Mouse (Mus musculus): Measurements from ENCODE around the gene Myog.
A peak's percentile ranks its signal among the peaks of the same experiment; 100 is the strongest.

The Myog gene

GRCm38 (mm10) chr1:134331879-134332635 is 42.3 kb downstream of the Myog start:
- DNase-seq = peak; percentile 86

- DNase-seq = peak; percentile 88
Measured at GRCm38 (mm10) chr1:134332770-134333271, 43.0 kb downstream of the Myog start, which contains the start of gene Ppfia4. Gene Ppfia4 (minus strand): TSS chr1:134332928.

- DNase-seq = peak; percentile 58
Measured at GRCm38 (mm10) chr1:134333371-134334110, 43.8 kb downstream of the Myog start.

- peak; percentile 34 for DNase-seq
Measured at GRCm38 (mm10) chr1:134334111-134334827, 44.5 kb downstream of the Myog start.

DNA sequence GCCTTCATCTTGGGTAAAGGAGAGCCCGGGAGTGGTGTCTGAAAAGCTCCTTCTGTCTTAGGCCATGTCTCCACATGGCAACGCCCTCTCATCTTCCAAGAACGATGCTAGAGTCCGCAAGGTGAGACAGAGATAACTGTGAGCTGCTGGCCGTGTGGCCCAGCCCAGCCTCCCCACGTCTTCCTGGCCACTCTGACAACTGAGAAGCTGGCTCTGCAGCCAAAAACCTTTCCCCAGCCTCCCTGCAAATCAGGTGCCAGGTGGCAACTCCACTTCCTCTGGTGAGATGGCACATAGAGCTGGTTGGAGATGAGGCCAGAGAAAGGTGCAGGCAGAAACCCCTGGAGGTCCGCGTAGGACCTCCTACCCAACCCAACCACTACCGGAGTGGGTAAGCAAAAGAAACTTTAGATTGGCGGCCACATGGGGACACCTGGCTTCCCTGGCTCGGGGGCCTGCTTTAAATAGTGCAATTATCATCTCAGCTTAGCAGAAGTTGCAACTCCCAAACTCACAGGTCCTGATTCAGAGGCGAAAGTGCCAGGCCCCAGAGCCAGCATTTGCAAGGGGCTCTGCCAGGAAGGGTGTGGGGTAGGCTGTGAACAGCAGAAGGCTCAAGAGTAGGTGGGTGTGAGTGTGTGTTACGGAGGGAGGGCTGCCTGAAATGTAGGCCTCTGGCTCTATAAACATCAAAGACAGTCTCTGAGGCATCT is 45.6 kb downstream of the Myog start:
- peak; percentile 95 for DNase-seq

DNA sequence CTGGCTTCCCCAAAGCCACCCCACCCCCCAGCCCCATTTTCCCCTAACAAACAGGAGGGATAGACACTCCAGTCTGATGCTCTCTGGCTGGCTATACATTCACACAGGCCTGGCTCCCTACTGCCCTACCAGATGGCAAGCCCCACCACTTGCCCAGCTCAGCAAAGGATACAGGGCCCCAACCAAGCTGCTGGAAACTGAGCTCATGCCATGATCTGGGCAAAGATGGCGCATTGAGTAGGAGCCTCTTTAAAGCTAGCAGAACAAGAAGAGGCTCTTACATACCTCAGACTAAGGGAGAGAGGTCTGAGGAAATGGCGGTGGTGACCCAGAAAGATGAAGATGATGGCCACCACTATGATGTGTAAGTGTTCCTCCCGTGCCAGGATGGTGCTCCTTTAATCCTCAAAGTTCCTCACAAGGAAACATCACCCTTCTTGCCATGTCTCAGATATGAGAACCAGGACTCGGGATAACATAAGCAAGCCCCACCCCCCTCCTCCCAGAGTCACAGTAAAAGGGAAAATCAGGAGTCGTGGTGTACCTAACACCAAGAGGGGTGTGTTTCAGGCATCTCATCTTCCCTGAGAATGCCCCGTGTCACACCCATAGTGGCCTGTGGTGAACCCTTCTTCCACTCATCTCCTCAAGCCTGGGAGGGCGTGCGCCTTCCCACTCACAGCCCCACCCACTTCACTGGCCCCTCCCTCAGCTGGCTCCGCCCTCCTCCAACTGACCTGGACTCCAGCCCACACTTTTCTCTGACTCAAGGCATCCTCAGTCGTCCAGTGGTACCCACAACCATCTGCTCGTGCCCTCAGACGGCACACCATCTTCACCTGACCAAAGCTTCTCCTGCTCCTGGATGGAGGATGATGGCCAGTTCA is 46.4 kb downstream of the Myog start:
- DNase-seq = peak; percentile 92

DNA sequence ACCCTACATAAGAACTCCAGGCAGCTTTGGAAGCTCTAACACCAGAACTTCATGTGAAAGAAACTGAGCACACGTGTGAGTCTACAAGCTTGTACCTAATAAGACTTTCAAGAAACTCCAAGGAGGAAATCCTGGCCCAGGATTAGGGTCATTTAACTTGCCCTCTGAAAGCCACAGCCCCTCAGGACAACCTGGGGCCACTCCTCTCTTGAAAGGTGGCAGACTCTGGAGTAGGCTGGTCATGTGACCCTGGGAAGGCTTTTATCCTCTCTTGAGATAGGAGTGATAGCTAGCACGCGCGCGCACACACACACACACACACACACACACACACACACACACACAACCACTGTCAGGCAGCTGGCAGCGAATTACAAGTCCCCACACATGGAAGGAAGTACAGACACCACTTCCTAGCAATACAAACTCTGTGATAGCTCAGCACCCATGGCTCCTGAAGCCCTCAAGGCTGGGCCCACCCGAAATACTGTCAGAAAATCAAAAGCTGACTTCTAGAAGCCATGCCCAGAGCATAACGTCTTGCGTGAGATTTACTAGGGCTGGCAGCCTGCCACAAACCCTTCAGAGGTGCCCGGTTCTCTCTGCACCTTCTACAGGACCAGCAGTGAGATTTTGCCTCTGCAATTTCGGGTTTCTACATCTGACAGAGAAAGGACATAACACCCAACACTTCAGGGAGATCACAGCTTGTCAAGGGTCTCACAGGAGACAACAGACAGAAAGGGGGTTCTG is 47.3 kb downstream of the Myog start:
- DNase-seq = peak; percentile 65

DNA sequence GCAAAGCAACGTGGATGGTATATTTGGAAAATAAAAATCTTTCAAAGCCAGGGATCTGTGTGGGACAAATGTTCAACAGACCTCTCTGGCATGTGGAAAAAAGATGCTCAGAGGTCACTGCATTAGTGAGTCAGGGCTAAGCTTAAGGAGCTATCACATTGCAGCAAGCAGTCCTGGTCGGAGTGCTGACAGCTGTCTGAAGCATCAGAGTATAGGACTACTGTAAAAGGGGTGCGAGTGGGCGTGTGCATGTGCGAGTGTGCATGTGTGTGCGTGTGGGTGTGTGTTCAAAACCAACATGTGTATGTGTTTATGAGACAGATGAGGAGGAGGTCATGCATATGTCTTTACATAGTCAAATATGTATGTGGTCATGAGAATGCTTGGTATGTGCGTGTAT is 49.4 kb downstream of the Myog start:
- peak; percentile 22 for DNase-seq

GRCm38 (mm10) chr1:134339757-134340619 is 50.2 kb downstream of the Myog start:
- DNase-seq = peak; percentile 39

GRCm38 (mm10) chr1:134341641-134342277 is 52.0 kb downstream of the Myog start:
- DNase-seq = peak; percentile 52

All from cerebellum, adult 9-11 months (tissue).